Mouse (Mus musculus): Measurements from ENCODE around the gene Platr17. TPM values are rescaled to one million over a fixed set of nuclear protein-coding genes. Genes with fewer than 3 reads are reported as not detected.
A peak's percentile ranks its signal among the peaks of the same experiment; 100 is the strongest.
"Not testable (repeated sequence)": the region's sequence is repeated elsewhere in the genome, so short reads cannot be mapped to it uniquely, and the experiment has no call there.

Platr17 gene
- polyA plus RNA-seq, 1 experiment from 2014 or later, result 0.19 TPM

DNA sequence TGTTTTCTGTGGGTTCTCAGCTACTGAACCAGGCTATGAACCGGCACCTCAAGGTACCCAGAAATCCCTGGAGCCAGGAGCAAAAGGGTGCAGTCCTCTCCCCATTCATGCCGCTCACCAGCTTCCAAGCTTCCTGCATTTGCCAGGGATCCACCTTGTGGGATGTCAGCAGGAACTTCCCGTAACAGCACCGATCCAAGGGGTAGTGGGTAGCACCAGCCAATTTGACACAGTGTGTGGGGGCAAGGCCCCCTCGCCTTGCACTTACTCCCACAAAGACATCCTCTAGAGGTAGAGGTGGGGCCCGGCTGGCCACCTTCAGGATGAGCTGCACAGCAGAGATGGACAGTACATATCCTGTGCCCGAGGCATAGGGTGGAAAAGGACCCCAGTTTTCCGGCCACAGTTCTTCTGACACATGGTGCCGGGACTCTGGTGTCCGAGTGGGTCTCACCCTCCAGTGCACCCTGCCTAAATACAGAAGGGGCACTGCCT lies 45.2 kb downstream of the Platr17 start:
- Histone ChIP-seq H3K27ac (replicated peaks) (peak overlapping the region; percentile 91; the same call in 1 of the 2 replicates), H3K9me3 (no peaks in the 10 kb centered on the region), H3K4me3 (peak overlapping the region; percentile 61), H3K4me2 (peak overlapping the region; percentile 99), H3K9ac (peak overlapping the region; percentile 81), H3K36me3 (peaks cover 79% of the 10 kb centered on the region), H3K4me1 (peaks cover 53% of the 10 kb centered on the region), H3K27me3 (replicated peaks) (no peaks in the 10 kb centered on the region)
- no peak for ATAC-seq (ENCODE audit: extremely low read depth, insufficient number of reproducible peaks, low FRiP score, low TSS enrichment)
- 71% methylated on average over 10 of the region's 10 CpGs for WGBS

GRCm38 (mm10) chr17:33951021-33951946 lies 46.3 kb downstream of the Platr17 start, which contains the start of gene B3galt4:
Gene B3galt4 (minus strand): TSS chr17:33951488.
- under 1% methylated on average over 45 of the region's 45 CpGs for WGBS
- H3K36me3 ChIP-seq, result peaks cover 68% of the 10 kb centered on the region

GRCm38 (mm10) chr17:33952015-33952414 lies 47.1 kb downstream of the Platr17 start:
- H3K4me3 ChIP-seq, result peak overlapping the region; percentile 61
- H3K9me3 ChIP-seq; ATAC-seq (ENCODE audit: extremely low read depth, insufficient number of reproducible peaks, low FRiP score, low TSS enrichment); H3K27me3 ChIP-seq (replicated peaks): not testable (repeated sequence)
- peaks cover 60% of the 10 kb centered on the region for H3K4me1 ChIP-seq
- H3K36me3 ChIP-seq, result peaks cover 63% of the 10 kb centered on the region
- peak overlapping the region; percentile 99 for H3K4me2 ChIP-seq
- H3K27ac ChIP-seq (replicated peaks), result peak overlapping the region; percentile 91
- WGBS, result 70% methylated on average over 13 of the region's 13 CpGs
- H3K9ac ChIP-seq, result peak overlapping the region; percentile 81

More at GRCm38 (mm10) chr17:33951021-33951946, 46.3 kb downstream of the Platr17 start, which contains the start of gene B3galt4:
- Histone ChIP-seq H3K4me2 (peak within 1 kb of the TSS; percentile 99), H3K27ac (replicated peaks) (peak within 1 kb of the TSS; percentile 91), H3K4me3 (peak within 1 kb of the TSS; percentile 61), H3K9me3 (no peaks in the 10 kb centered on the region), H3K4me1 (peaks cover 54% of the 10 kb centered on the region), H3K9ac (peak within 1 kb of the TSS; percentile 81), H3K27me3 (replicated peaks) (no peaks in the 10 kb centered on the region)
- peak; percentile 31; the same call in 1 of the 2 replicates for ATAC-seq (ENCODE audit: extremely low read depth, insufficient number of reproducible peaks, low FRiP score, low TSS enrichment)

DNA sequence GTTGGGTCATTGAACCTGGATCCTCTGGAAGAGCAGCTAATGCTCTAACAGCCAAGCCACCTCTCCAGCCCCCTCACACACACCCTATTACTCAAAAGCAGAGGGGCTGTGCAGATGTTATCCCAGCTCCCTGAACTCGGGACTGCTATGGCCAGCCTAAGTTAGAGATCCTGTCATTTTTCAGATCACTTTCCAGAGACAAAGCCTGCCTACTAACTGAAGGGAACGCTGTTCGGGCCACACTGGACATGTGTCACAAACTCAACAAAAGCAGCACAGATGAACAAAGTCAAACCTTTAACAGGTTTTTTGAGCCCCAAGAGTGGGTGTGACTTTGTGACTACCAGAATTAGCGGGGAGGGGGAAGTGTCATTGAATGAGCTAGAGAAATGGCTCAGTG lies 47.9 kb downstream of the Platr17 start:
- ATAC-seq (ENCODE audit: extremely low read depth, insufficient number of reproducible peaks, low FRiP score, low TSS enrichment), result no peak
- Histone ChIP-seq H3K4me1 (peaks cover 60% of the 10 kb centered on the region), H3K9ac (peak overlapping the region; percentile 93), H3K27me3 (replicated peaks) (no peaks in the 10 kb centered on the region), H3K36me3 (peaks cover 58% of the 10 kb centered on the region), H3K27ac (replicated peaks) (no peak overlapping the region), H3K9me3 (no peaks in the 10 kb centered on the region), H3K4me2 (peak overlapping the region; percentile 99), H3K4me3 (0 out of 2 replicates have a peak overlapping the region, but pooled peaks have one; percentile 76)
- WGBS, result 76% methylated on average over 4 of the region's 4 CpGs

GRCm38 (mm10) chr17:33953310-33953709 lies 48.4 kb downstream of the Platr17 start:
- WGBS, result 75% methylated on average over 3 of the region's 3 CpGs
- peaks cover 60% of the 10 kb centered on the region for H3K4me1 ChIP-seq
- H3K27ac ChIP-seq (replicated peaks), result no peak overlapping the region
- no peak for ATAC-seq (ENCODE audit: extremely low read depth, insufficient number of reproducible peaks, low FRiP score, low TSS enrichment)
- peak overlapping the region; percentile 99 for H3K4me2 ChIP-seq
- peak overlapping the region; percentile 76 for H3K4me3 ChIP-seq
- no peaks in the 10 kb centered on the region for H3K27me3 ChIP-seq (replicated peaks)
- H3K9me3 ChIP-seq, result no peaks in the 10 kb centered on the region
- H3K9ac ChIP-seq, result peak overlapping the region; percentile 93
- peaks cover 57% of the 10 kb centered on the region for H3K36me3 ChIP-seq

DNA sequence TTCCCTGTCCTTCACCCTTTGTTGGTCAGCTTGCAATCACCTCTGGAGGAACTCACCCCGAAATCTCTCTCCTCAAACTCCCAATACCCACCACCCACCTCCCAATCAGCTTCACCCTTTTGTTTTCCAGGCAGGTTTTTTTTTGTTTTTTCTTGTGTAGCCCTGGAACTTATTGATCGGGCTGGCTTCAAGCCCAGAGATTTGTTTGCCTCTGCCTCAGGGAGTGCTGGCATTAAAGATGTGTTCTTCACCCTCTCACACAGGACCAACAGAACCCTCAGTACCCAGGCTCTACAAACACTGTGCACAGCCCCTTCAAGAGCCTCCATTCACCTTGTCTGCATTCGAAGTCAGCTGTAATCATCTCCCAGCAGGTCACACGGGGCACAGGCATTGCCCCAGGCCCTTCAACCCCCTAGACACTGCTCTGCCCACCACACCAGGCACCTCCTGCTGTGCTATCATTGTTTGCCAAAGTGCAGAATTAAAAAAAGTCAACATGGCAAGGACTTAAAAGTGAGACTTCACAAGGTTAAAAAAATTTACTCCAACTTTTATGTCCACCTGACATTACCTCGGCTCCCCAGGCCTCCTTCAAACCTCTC lies 49.1 kb downstream of the Platr17 start:
- H3K4me3 ChIP-seq, result peak overlapping the region; percentile 76
- H3K27ac ChIP-seq (replicated peaks), result peak overlapping the region; percentile 92
- H3K4me2 ChIP-seq, result peak overlapping the region; percentile 99
- peaks cover 60% of the 10 kb centered on the region for H3K4me1 ChIP-seq
- ATAC-seq (ENCODE audit: extremely low read depth, insufficient number of reproducible peaks, low FRiP score, low TSS enrichment), result no peak
- WGBS, result 39% methylated on average over 5 of the region's 5 CpGs
- no peaks in the 10 kb centered on the region for H3K9me3 ChIP-seq
- H3K36me3 ChIP-seq, result peaks cover 57% of the 10 kb centered on the region
- H3K9ac ChIP-seq, result peak overlapping the region; percentile 93
- H3K27me3 ChIP-seq (replicated peaks), result no peaks in the 10 kb centered on the region

- Histone ChIP-seq H3K4me2 (peak overlapping the region; percentile 99), H3K27ac (replicated peaks) (peak overlapping the region; percentile 92), H3K9ac (peak overlapping the region; percentile 93), H3K4me1 (peaks cover 54% of the 10 kb centered on the region), H3K9me3 (no peaks in the 10 kb centered on the region), H3K36me3 (peaks cover 57% of the 10 kb centered on the region), H3K27me3 (replicated peaks) (no peaks in the 10 kb centered on the region), H3K4me3 (peak overlapping the region; percentile 76)
- WGBS, result 1% methylated on average over 33 of the region's 33 CpGs
- no peak; the same call in 1 of the 2 replicates for ATAC-seq (ENCODE audit: extremely low read depth, insufficient number of reproducible peaks, low FRiP score, low TSS enrichment)
Measured at GRCm38 (mm10) chr17:33954646-33955554, 50.0 kb downstream of the Platr17 start.

DNA sequence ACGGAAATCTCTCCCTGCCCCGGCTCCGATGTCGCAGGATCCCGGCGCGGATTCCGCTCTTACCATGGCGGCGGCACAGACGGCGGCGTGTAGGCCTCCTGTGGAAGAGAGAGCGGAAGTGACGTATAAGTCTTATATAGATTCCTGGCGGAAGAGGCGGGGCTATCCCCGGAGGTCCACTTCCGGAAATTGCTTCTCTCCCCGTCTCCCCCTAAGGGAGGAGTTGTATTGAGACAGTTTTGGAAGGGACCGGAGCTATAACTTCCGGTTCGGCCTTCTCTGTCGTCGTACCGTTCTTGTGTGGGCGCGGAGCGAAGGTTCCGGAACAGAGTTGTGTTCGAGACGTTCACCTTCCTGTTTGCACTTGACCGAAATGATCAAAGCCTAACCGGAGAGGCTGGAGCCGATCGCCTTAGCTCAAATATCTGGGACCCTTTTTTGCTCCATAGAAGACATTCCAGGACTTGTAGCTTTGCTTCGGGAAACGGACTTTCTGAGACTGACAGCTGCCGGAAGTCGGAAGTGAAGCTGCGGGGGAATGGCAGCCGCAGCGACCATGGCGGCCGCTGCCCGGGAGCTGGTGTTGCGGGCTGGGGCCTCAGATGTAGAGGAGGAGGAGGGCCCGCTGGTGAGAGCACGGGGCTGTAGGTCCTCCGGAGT lies 50.8 kb downstream of the Platr17 start, which contains the start of the genes Vps52 and Rps18:
TSS of gene Vps52 (plus strand) at position 258 of the 660 bp plus-strand sequence.
TSS of gene Rps18 (minus strand) at position 447 of the 660 bp plus-strand sequence.
- under 1% methylated on average over 50 of the region's 50 CpGs for WGBS
- peak within 1 kb of the TSS; percentile 93 for H3K9ac ChIP-seq
- H3K36me3 ChIP-seq, result peaks cover 61% of the 10 kb centered on the region
- H3K4me3 ChIP-seq, result peak within 1 kb of the TSS; percentile 76
- peak within 1 kb of the TSS; percentile 92 for H3K27ac ChIP-seq (replicated peaks)
- ATAC-seq (ENCODE audit: extremely low read depth, insufficient number of reproducible peaks, low FRiP score, low TSS enrichment), result peak; percentile 85
- H3K27me3 ChIP-seq (replicated peaks), result no peaks in the 10 kb centered on the region
- H3K4me2 ChIP-seq, result peak within 1 kb of the TSS; percentile 99
- H3K4me1 ChIP-seq, result peaks cover 46% of the 10 kb centered on the region
- no peaks in the 10 kb centered on the region for H3K9me3 ChIP-seq

All from heart, embryonic 13.5 days (tissue).